Comparison of ENCODE assay signal across 8 mouse cellular contexts in genomic region chr1:167661123-167661522, GRCm38 (mm10). TPM values are rescaled to one million over a fixed set of nuclear protein-coding genes. Genes with fewer than 3 reads are reported as not detected.
DNase-seq lines count a peak whose midpoint lies in the region; ATAC-seq lines count a peak whose summit lies in the region.

No protein-coding gene starts in this region.

- peaks cover 10% of the 10 kb centered on the region for H3K4me1 ChIP-seq in embryonic facial prominence, embryonic 12.5 days
- peaks cover 13% of the 10 kb centered on the region for H3K4me1 ChIP-seq in heart, embryonic 13.5 days
- peaks cover 20% of the 10 kb centered on the region for H3K4me1 ChIP-seq in limb, embryonic 15.5 days
- H3K4me1 ChIP-seq in stomach, embryonic 15.5 days: peaks cover 7% of the 10 kb centered on the region

- H3K9ac ChIP-seq in embryonic facial prominence, embryonic 12.5 days: peak overlapping the region; percentile 20; the same call in 1 of the 2 replicates
- peak overlapping the region; percentile 29; the same call in 1 of the 2 replicates for H3K9ac ChIP-seq in heart, embryonic 13.5 days
- H3K9ac ChIP-seq in limb, embryonic 15.5 days: no peak overlapping the region
- H3K9ac ChIP-seq in stomach, embryonic 15.5 days: no peak overlapping the region

- DNase-seq in frontal cortex, postnatal 36 days (ENCODE audit: low spot score in 2 of 2): no peak
- DNase-seq in spleen, adult 12 weeks (ENCODE audit: low spot score): no peak
- no peak for DNase-seq in spleen, adult 18-20 months

- WGBS in embryonic facial prominence, embryonic 12.5 days: 1% methylated on average over 19 of the region's 19 CpGs
- WGBS in heart, embryonic 13.5 days: 2% methylated on average over 19 of the region's 19 CpGs
- 1% methylated on average over 19 of the region's 19 CpGs for WGBS in limb, embryonic 15.5 days
- WGBS in stomach, embryonic 15.5 days: 2% methylated on average over 19 of the region's 19 CpGs

- H3K4me2 ChIP-seq in embryonic facial prominence, embryonic 12.5 days (replicated peaks): peak overlapping the region; percentile 56
- peak overlapping the region; percentile 65 for H3K4me2 ChIP-seq in heart, embryonic 13.5 days
- H3K4me2 ChIP-seq in limb, embryonic 15.5 days: peak overlapping the region; percentile 53
- peak overlapping the region; percentile 51 for H3K4me2 ChIP-seq in stomach, embryonic 15.5 days

- ATAC-seq in frontal cortex, adult (ENCODE audit: low TSS enrichment): 0 out of 2 replicates have a peak, but pooled peaks have one; percentile 9
- peak; percentile 79 for ATAC-seq in embryonic facial prominence, embryonic 12.5 days (ENCODE audit: insufficient number of reproducible peaks, insufficient read depth, low FRiP score, low TSS enrichment)
- no peak for ATAC-seq in heart, embryonic 13.5 days (ENCODE audit: extremely low read depth, insufficient number of reproducible peaks, low FRiP score, low TSS enrichment)
- peak; percentile 61 for ATAC-seq in limb, embryonic 15.5 days (ENCODE audit: insufficient number of reproducible peaks, low FRiP score, low TSS enrichment, low read depth)
- peak; percentile 65; the same call in 1 of the 2 replicates for ATAC-seq in stomach, embryonic 15.5 days (ENCODE audit: insufficient read depth, low FRiP score, low read depth)

- H3K4me3 ChIP-seq in embryonic facial prominence, embryonic 12.5 days: peak overlapping the region; percentile 28
- H3K4me3 ChIP-seq in heart, embryonic 13.5 days: peak overlapping the region; percentile 33
- peak overlapping the region; percentile 27 for H3K4me3 ChIP-seq in limb, embryonic 15.5 days
- peak overlapping the region; percentile 20 for H3K4me3 ChIP-seq in stomach, embryonic 15.5 days (replicated peaks)

- H3K36me3 ChIP-seq in embryonic facial prominence, embryonic 12.5 days: no peaks in the 10 kb centered on the region
- H3K36me3 ChIP-seq in heart, embryonic 13.5 days: no peaks in the 10 kb centered on the region
- no peaks in the 10 kb centered on the region for H3K36me3 ChIP-seq in limb, embryonic 15.5 days
- no peaks in the 10 kb centered on the region for H3K36me3 ChIP-seq in stomach, embryonic 15.5 days

- peaks cover 35% of the 10 kb centered on the region for H3K27me3 ChIP-seq in embryonic facial prominence, embryonic 12.5 days
- H3K27me3 ChIP-seq in heart, embryonic 13.5 days (replicated peaks): peaks cover 88% of the 10 kb centered on the region
- H3K27me3 ChIP-seq in limb, embryonic 15.5 days: peaks cover 51% of the 10 kb centered on the region
- H3K27me3 ChIP-seq in stomach, embryonic 15.5 days (replicated peaks): peaks cover 9% of the 10 kb centered on the region; the same call in 1 of the 2 replicates

- H3K9me3 ChIP-seq in embryonic facial prominence, embryonic 12.5 days: no peaks in the 10 kb centered on the region
- H3K9me3 ChIP-seq in heart, embryonic 13.5 days: no peaks in the 10 kb centered on the region
- no peaks in the 10 kb centered on the region for H3K9me3 ChIP-seq in limb, embryonic 15.5 days
- H3K9me3 ChIP-seq in stomach, embryonic 15.5 days: no peaks in the 10 kb centered on the region

- no peak overlapping the region for H3K27ac ChIP-seq in embryonic facial prominence, embryonic 12.5 days
- H3K27ac ChIP-seq in heart, embryonic 13.5 days (replicated peaks): no peak overlapping the region
- H3K27ac ChIP-seq in limb, embryonic 15.5 days: peak overlapping the region; percentile 29
- no peak overlapping the region for H3K27ac ChIP-seq in stomach, embryonic 15.5 days

RNA-seq across cellular contexts. Expression of gene Lmx1a, which starts 27.9 kb away (rescaled TPM):
- 1.8 and 4.4 TPM in 2 replicates for polyA plus RNA-seq in embryonic facial prominence, embryonic 12.5 days (2016; fragmentation: Nextera tagmentation; extraction: Ambion mirVana)
- polyA plus RNA-seq in heart, embryonic 13.5 days (2015; fragmentation: Nextera tagmentation; extraction: Ambion mirVana): 0.50 and 1.3 TPM in 2 replicates
- polyA plus RNA-seq in limb, embryonic 15.5 days (2015; fragmentation: Nextera tagmentation; extraction: Ambion mirVana): 0.56 and 0.61 TPM in 2 replicates
- 0.08 and 0.18 TPM in 2 replicates for polyA plus RNA-seq in stomach, embryonic 15.5 days (2015; fragmentation: Nextera tagmentation; extraction: Ambion mirVana)

Comparison
In these comparisons a context has a peak if more than half of its experiments do, and no peak if none do; other contexts are left out.
1. H3K9ac ChIP-seq: peak in embryonic facial prominence, embryonic 12.5 days (single experiment) and heart, embryonic 13.5 days (single experiment); none in limb, embryonic 15.5 days (single experiment) and stomach, embryonic 15.5 days (single experiment).
2. Peak in every context shown above with its lines, with median percentiles within 50 percentile points of each other: H3K4me2 ChIP-seq and H3K4me3 ChIP-seq.